ENCODE assay signal across 1 mouse cellular context in the genomic region with DNA sequence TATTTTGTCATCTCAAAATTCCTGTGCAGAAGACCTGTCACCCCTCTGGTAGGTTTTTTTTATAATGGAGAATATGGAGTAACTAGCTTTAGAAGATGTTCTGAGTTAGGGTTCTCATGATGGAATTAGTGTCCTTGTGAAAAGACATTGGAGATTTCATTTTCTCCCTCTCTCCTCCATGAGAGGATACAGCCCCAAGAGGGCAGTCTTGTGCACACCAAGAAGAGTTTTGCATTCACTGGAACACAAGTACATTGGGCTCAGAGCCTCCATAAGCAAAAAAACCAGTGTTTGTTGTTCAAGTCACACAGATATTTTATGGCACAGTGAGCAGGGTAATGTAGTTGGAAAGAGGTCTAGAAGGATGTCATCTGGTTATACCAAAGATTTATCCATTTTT.
TF ChIP-seq lines count a peak whose summit lies in the region.

No protein-coding gene starts in this region.

TF ChIP-seq in CH12.LX, 34 proteins besides CTCF, POLR2A, EP300 and RAD21 (continued from another document):
- TF ChIP-seq JUND (conservative IDR thresholded peaks at IDR 0.05; ENCODE audit: low read depth, low read length) (no peak), ZKSCAN1 (IDR thresholded peaks at IDR 0.05; ENCODE audit: borderline replicate concordance, low read depth, low read length) (no peak)
